Mouse (Mus musculus) thymus, adult 2 months (tissue): ENCODE results near the gene Alcam. TPM values are rescaled to one million over a fixed set of nuclear protein-coding genes. Genes with fewer than 3 reads are reported as not detected.

Source experiments
- DNase-seq: peaks from one replicate; pipeline ENCODE4 v3.0.0; 2021
- H3K27ac ChIP-seq: fragments of 200-500 bp; 2 replicates; pipeline ENCODE4 v1.5.1; 2012; ENCODE audit warnings: low read length, control low read depth; ENCODE audit not compliant: control insufficient read depth, insufficient read depth
- H3K27me3 ChIP-seq: fragments of 200-500 bp; 2 replicates; pipeline ENCODE4 v1.6.1; 2012; ENCODE audit warnings: mild to moderate bottlenecking, low read length, moderate library complexity, mixed read lengths; ENCODE audit not compliant: control insufficient read depth, insufficient read depth
- H3K36me3 ChIP-seq: fragments of 200-500 bp; 2 replicates; pipeline ENCODE4 v1.6.1; 2012; ENCODE audit warnings: mild to moderate bottlenecking, low read length, moderate library complexity; ENCODE audit not compliant: control insufficient read depth, insufficient read depth
- H3K4me1 ChIP-seq: fragments of 200-500 bp; replicated peaks from 2 replicates; pipeline ENCODE4 v1.6.1; 2012; ENCODE audit warnings: low read length; ENCODE audit not compliant: control insufficient read depth, insufficient read depth
- H3K4me3 ChIP-seq: fragments of 200-500 bp; 2 replicates; pipeline ENCODE4 v1.5.1; 2012; ENCODE audit warnings: mild to moderate bottlenecking, low read length, control low read depth, moderate library complexity; ENCODE audit not compliant: control insufficient read depth, insufficient read depth
- CTCF ChIP-seq: fragments of 200-500 bp; IDR thresholded peaks from 2 replicates; pipeline ENCODE4 v1.5.1; 2012; ENCODE audit warnings: mild to moderate bottlenecking, control low read depth, low read length, moderate library complexity, borderline replicate concordance; ENCODE audit not compliant: control insufficient read depth, poor library complexity, insufficient read depth; ENCODE audit errors: extremely low read depth
- POLR2A ChIP-seq: fragments of 200-500 bp; IDR thresholded peaks from 2 replicates; pipeline ENCODE4 v1.6.1; 2012; ENCODE audit warnings: mild to moderate bottlenecking, low read length, control low read depth, moderate library complexity; ENCODE audit not compliant: control insufficient read depth, poor library complexity, insufficient read depth; ENCODE audit errors: extremely low read depth
- WGBS: fragments of 180-500 bp; shearing (Covaris S2); methylation state at CpG from one replicate; pipeline ENCODE4 v1.1.7; 2018; 5-methylcytosine and 5-hydroxymethylcytosine counted together
- polyA plus RNA-seq: library from polyadenylated mRNA; depleted of rRNA; stranded (reverse); fragments of >200 nt; gene quantifications from 2 replicates; pipeline ENCODE4 v1.2.3, GENCODE M21; 2012

Alcam gene
- polyA plus RNA-seq, 1 experiment: 7.7 TPM

GRCm38 (mm10) chr16:52429661-52430060, 24.2 kb downstream of the Alcam start:
- TF ChIP-seq POLR2A: no peak
- no peak for TF ChIP-seq CTCF
- Histone ChIP-seq H3K4me1 (no peaks in the 10 kb centered on the region), H3K4me3 (no peak overlapping the region), H3K36me3 (no peaks in the 10 kb centered on the region), H3K27ac (no peak overlapping the region), H3K27me3 (no peaks in the 10 kb centered on the region)
- no peak for DNase-seq

GRCm38 (mm10) chr16:52428505-52428904, 25.4 kb downstream of the Alcam start:
- Histone ChIP-seq H3K36me3 (no peaks in the 10 kb centered on the region), H3K4me3 (no peak overlapping the region), H3K4me1 (no peaks in the 10 kb centered on the region), H3K27me3 (no peaks in the 10 kb centered on the region), H3K27ac (no peak overlapping the region)
- no peak for DNase-seq
- no peak for TF ChIP-seq POLR2A
- TF ChIP-seq CTCF: no peak
- WGBS: 91% methylated on average over 4 of the region's 4 CpGs

- WGBS: 54% methylated on average over 5 of the region's 5 CpGs
- DNase-seq: no peak
- no peak overlapping the region for H3K27ac ChIP-seq
- no peaks in the 10 kb centered on the region for H3K36me3 ChIP-seq
- TF ChIP-seq POLR2A (no peak), CTCF (no peak)
- H3K4me1 ChIP-seq: no peaks in the 10 kb centered on the region
- no peak overlapping the region for H3K4me3 ChIP-seq
- H3K27me3 ChIP-seq: no peaks in the 10 kb centered on the region
Observed at GRCm38 (mm10) chr16:52418568-52419158, 35.2 kb downstream of the Alcam start.

- Histone ChIP-seq H3K27ac (no peak overlapping the region), H3K4me3 (no peak overlapping the region), H3K36me3 (no peaks in the 10 kb centered on the region), H3K4me1 (no peaks in the 10 kb centered on the region), H3K27me3 (no peaks in the 10 kb centered on the region)
- WGBS: 88% methylated on average over 5 of the region's 5 CpGs
- TF ChIP-seq POLR2A: no peak
- TF ChIP-seq CTCF: no peak
- no peak for DNase-seq
Observed at GRCm38 (mm10) chr16:52417982-52418381, 35.9 kb downstream of the Alcam start.

- Histone ChIP-seq H3K36me3 (no peaks in the 10 kb centered on the region), H3K27ac (no peak overlapping the region), H3K27me3 (no peaks in the 10 kb centered on the region), H3K4me3 (no peak overlapping the region), H3K4me1 (no peaks in the 10 kb centered on the region)
- WGBS: 20% methylated on average over 7 of the region's 7 CpGs
- TF ChIP-seq POLR2A (no peak), CTCF (no peak)
- DNase-seq: no peak
Observed at GRCm38 (mm10) chr16:52417146-52417545, 36.7 kb downstream of the Alcam start.

- Histone ChIP-seq H3K27ac (no peak overlapping the region), H3K4me1 (no peaks in the 10 kb centered on the region), H3K36me3 (no peaks in the 10 kb centered on the region), H3K27me3 (no peaks in the 10 kb centered on the region), H3K4me3 (no peak overlapping the region)
- no peak for DNase-seq
- 63% methylated on average over 3 of the region's 3 CpGs for WGBS
- TF ChIP-seq CTCF (no peak), POLR2A (no peak)
Observed at GRCm38 (mm10) chr16:52413714-52414113, 40.2 kb downstream of the Alcam start.

- TF ChIP-seq POLR2A (no peak), CTCF (no peak)
- WGBS: 97% methylated on average over 3 of the region's 3 CpGs
Observed at GRCm38 (mm10) chr16:52406072-52406471, 47.8 kb downstream of the Alcam start.

More at GRCm38 (mm10) chr16:52406072-52406471, 47.8 kb downstream of the Alcam start:
- no peaks in the 10 kb centered on the region for H3K4me1 ChIP-seq
- no peak overlapping the region for H3K4me3 ChIP-seq
- no peak for DNase-seq
- H3K27me3 ChIP-seq: no peaks in the 10 kb centered on the region
- H3K27ac ChIP-seq: no peak overlapping the region
- H3K36me3 ChIP-seq: no peaks in the 10 kb centered on the region
